Mouse (Mus musculus) stomach, postnatal 0 days (tissue): ENCODE measurements around the gene Gnpda2. TPM values are rescaled to one million over a fixed set of nuclear protein-coding genes. Genes with fewer than 3 reads are reported as not detected.

Source experiments
- ATAC-seq: fragments of 200-750 bp; cut with Nextera tagmentation; 2 replicates; pipeline ENCODE4 v1.8.0; 2017; ENCODE audit not compliant: low FRiP score, low TSS enrichment
- DNase-seq: peaks from one replicate; pipeline ENCODE4 v3.0.0-alpha.2; 2016; ENCODE audit warnings: low spot score
- H3K27ac ChIP-seq: fragments of 300-500 bp; sonication (generic); replicated peaks from 2 replicates; pipeline ENCODE4 v1.5.1; 2014; ENCODE audit warnings: mild to moderate bottlenecking, control low read depth
- H3K27me3 ChIP-seq: fragments of 300-500 bp; sonication (generic); 2 replicates; pipeline ENCODE4 v1.6.1; 2014; ENCODE audit warnings: low read length; ENCODE audit not compliant: control insufficient read depth, insufficient read depth
- H3K36me3 ChIP-seq: fragments of 300-500 bp; sonication (generic); 2 replicates; pipeline ENCODE4 v1.6.1; 2014; ENCODE audit warnings: low read length, mixed read lengths; ENCODE audit not compliant: control insufficient read depth, insufficient read depth
- H3K4me1 ChIP-seq: fragments of 300-500 bp; sonication (generic); replicated peaks from 2 replicates; pipeline ENCODE4 v1.6.1; 2014; ENCODE audit warnings: antibody characterized with exemption; ENCODE audit not compliant: control insufficient read depth, insufficient read depth
- H3K4me2 ChIP-seq: fragments of 300-500 bp; sonication (generic); replicated peaks from 2 replicates; pipeline ENCODE4 v1.6.1; 2014; ENCODE audit warnings: low read depth, mild to moderate bottlenecking, control low read depth, moderate library complexity
- H3K4me3 ChIP-seq: fragments of 300-500 bp; sonication (generic); 2 replicates; pipeline ENCODE4 v1.5.1; 2014; ENCODE audit warnings: low read depth, low read length, control low read depth
- H3K9ac ChIP-seq: fragments of 300-500 bp; sonication (generic); 2 replicates; pipeline ENCODE4 v1.6.1; 2014; ENCODE audit warnings: mild to moderate bottlenecking, low read length, control low read depth, mixed read lengths
- H3K9me3 ChIP-seq: fragments of 300-500 bp; sonication (generic); 2 replicates; pipeline ENCODE4 v1.6.1; 2016; ENCODE audit warnings: low read length; ENCODE audit not compliant: control insufficient read depth
- CTCF ChIP-seq: IDR thresholded peaks from 2 replicates; pipeline ENCODE4 v1.5.1; 2016; ENCODE audit warnings: antibody characterized with exemption, low read depth, mild to moderate bottlenecking, moderate library complexity
- EP300 ChIP-seq: optimal IDR thresholded peaks from 2 replicates; pipeline ENCODE3; 2016; ENCODE audit warnings: antibody characterized with exemption
- WGBS: fragments of 180-500 bp; shearing (Covaris S2); extraction: QIAGEN DNeasy Blood & Tissue Kit; methylation state at CpG from one replicate; pipeline ENCODE4 v1.1.7; 2014; 5-methylcytosine and 5-hydroxymethylcytosine counted together
- polyA plus RNA-seq: library from polyadenylated mRNA; unstranded; fragments of >200 nt; fragmentation: Nextera tagmentation; extraction: Ambion mirVana; gene quantifications from 2 replicates; pipeline ENCODE4 v1.2.1, GENCODE M21; 2015

The Gnpda2 gene
- polyA plus RNA-seq, 1 experiment from 2014 or later = 50.0 TPM

DNA sequence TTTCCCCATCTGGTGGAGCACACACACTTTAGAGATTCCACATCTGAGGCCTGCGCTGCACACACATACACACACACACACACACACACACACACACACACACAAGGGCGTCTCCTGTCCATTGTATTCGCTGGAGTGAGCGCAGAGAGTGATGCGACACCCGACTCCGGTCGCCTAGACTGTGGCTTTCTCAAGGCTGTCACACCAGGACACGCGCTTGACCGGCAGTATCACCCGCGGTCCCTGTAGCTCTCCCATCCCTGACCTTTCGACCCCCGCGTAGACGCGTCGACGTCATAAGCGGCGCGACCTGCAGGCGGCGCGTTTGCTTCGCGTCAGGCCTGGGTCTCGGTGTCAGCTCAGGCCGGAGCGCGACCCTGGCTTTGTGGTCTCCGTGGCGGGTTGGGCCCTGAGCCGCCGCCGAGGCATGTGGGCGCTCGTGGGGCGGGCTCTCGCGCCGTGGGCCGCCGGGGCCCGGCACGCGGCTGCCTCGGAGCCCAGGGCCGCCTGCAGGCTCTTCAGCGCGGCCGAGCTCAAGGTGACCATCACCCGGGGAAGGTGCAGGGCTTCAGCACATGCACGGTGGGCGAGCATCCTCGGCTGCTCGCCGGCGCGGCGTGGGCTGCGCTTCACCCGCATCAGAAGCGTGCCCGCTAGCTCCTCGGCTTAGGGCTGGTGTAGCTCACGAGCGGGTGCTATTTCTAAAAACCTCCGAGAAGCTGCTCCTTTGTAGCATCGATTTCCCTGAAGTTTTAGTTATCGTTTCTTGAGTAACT lies 35.3 kb downstream of the Gnpda2 start, which contains the start of gene Guf1:
Guf1 (plus strand) TSS at position 296 of the 776 bp plus-strand sequence.
- Histone ChIP-seq H3K27ac (peak within 1 kb of the TSS; percentile 90), H3K36me3 (peaks cover 3% of the 10 kb centered on the region; the same call in 1 of the 2 replicates), H3K9ac (peak within 1 kb of the TSS; percentile 98), H3K9me3 (no peaks in the 10 kb centered on the region), H3K4me3 (peak within 1 kb of the TSS; percentile 98), H3K4me1 (no peaks in the 10 kb centered on the region), H3K27me3 (no peaks in the 10 kb centered on the region), H3K4me2 (peak within 1 kb of the TSS; percentile 73)
- no peak for TF ChIP-seq EP300
- peak; percentile 53 for TF ChIP-seq CTCF
- under 1% methylated on average over 72 of the region's 72 CpGs for WGBS
- ATAC-seq = peak; percentile 95
- DNase-seq = peak; percentile 91

DNA sequence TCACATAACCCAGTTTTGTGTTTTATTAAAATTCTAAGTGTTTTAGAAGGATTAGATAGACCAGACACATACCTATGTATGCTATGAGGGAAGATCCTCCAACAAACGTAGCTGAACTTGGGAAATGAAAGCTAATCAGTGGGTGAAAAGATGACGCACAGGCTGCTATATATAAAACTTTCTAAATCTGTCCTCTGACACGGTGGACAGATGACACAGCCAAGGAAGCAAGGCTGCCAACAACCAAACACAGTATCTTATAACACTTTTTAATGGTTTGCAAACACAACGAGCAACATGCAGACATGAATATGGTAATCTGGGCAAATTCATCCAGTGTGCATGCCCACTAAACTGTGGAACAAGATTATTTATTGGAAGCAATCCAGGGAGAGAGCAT lies 49.7 kb downstream of the Gnpda2 start, which contains the start of gene Yipf7:
Yipf7 (minus strand) TSS at position 160 of the 400 bp plus-strand sequence.
- H3K9ac ChIP-seq = no peak within 1 kb of the TSS
- no peaks in the 10 kb centered on the region for H3K4me1 ChIP-seq
- no peaks in the 10 kb centered on the region for H3K27me3 ChIP-seq
- no peak for TF ChIP-seq EP300
- TF ChIP-seq CTCF = no peak
- no peak within 1 kb of the TSS for H3K27ac ChIP-seq
- no peak within 1 kb of the TSS for H3K4me3 ChIP-seq
- 62% methylated on average over 4 of the region's 4 CpGs for whole genome bisulfite sequencing
- H3K9me3 ChIP-seq = no peaks in the 10 kb centered on the region
- DNase-seq (no peak), ATAC-seq (no peak)
- H3K36me3 ChIP-seq = no peaks in the 10 kb centered on the region
- H3K4me2 ChIP-seq = no peak within 1 kb of the TSS

DNA sequence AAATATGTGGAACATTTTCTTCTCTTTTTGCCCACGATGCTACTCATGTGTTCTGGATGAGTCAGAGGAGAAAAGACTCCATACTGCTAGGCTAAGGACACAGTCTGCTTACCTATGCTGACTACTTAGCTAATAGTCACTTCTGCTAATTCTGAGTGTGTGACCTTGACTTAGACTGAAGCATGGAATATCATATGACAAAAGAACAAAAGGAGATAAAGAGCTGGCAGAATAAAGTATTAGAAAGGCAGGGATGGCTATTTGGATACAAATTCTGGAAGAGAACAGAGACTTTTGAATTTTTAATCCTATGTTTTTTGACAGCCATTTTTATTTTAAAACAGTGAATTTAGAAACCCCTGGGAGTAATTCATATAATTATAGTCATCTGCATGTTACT lies 50.5 kb downstream of the Gnpda2 start:
- Histone ChIP-seq H3K27me3 (no peaks in the 10 kb centered on the region), H3K9ac (no peak overlapping the region), H3K36me3 (no peaks in the 10 kb centered on the region), H3K9me3 (no peaks in the 10 kb centered on the region), H3K4me1 (no peaks in the 10 kb centered on the region), H3K4me3 (no peak overlapping the region), H3K4me2 (no peak overlapping the region), H3K27ac (no peak overlapping the region)
- 79% methylated on average over 1 of the region's 1 CpGs for WGBS
- ATAC-seq (no peak), DNase-seq (no peak)
- no peak for TF ChIP-seq CTCF
- TF ChIP-seq EP300 = no peak

DNA sequence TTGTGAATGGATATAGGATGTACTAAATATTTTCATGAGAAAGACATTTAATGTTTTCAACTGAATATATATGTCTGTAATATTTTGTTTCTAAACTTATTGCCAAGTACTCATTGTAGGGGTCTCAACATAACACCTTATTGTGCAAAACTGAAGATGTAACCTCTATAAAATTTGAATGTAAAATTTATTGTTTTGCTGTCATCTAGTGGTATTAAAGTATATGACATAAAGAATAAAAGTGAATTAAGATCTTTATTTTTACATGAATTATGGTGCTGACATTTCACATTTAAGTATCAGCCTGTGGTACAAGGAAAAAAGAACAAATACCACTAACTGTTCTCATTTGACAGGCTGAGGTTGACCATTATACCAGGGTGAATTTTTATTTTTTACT lies 68.2 kb downstream of the Gnpda2 start:
- TF ChIP-seq CTCF = peak; percentile 26; the same call in 1 of the 2 replicates
- no peak for TF ChIP-seq EP300
- Histone ChIP-seq H3K27me3 (no peaks in the 10 kb centered on the region), H3K9me3 (no peaks in the 10 kb centered on the region), H3K4me2 (no peak overlapping the region), H3K9ac (no peak overlapping the region), H3K36me3 (no peaks in the 10 kb centered on the region), H3K4me3 (no peak overlapping the region), H3K4me1 (no peaks in the 10 kb centered on the region), H3K27ac (no peak overlapping the region)
- DNase-seq (no peak), ATAC-seq (no peak)

Other genes with a start within 250 kb of the Gnpda2 start
- gene Yipf7, start 49.7 kb downstream of the Gnpda2 start, polyA plus RNA-seq = 0.07 TPM in 1 of 2 replicates, not detected in the other
- gene Guf1, start 35.4 kb downstream of the Gnpda2 start, polyA plus RNA-seq = 17.7 and 20.3 TPM in 2 replicates